Mouse (Mus musculus): ENCODE results near the gene C730034F03Rik. TPM values are rescaled to one million over a fixed set of nuclear protein-coding genes. Genes with fewer than 3 reads are reported as not detected.

C730034F03Rik gene
- total RNA-seq, 4 experiments from 2014 or later: 1.4 to 4.1 (median 2.0) TPM

DNA sequence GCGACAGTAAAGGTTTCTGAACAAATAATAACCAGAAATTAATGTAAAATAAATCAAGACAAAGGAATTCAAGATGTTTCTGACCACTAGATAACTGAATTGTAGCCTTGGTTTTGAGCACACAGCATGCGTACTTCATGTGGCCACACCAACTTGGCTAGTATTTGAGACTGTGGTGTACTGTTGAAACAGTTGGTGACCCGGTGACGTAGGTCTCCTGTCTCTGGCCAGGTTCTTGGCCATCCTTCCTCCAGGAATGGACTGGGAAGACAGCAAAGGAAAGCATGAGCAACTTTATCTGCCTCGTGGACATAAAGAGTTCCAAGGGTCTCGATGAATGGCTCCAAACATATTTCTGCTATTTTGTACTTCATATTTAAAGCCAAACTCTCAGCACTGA lies 2.4 kb downstream of the C730034F03Rik start:
- DNase-seq (ENCODE audit: low spot score): no peak

GRCm38 (mm10) chr15:89432946-89433345 lies 3.6 kb downstream of the C730034F03Rik start:
- DNase-seq (ENCODE audit: low spot score): no peak

DNA sequence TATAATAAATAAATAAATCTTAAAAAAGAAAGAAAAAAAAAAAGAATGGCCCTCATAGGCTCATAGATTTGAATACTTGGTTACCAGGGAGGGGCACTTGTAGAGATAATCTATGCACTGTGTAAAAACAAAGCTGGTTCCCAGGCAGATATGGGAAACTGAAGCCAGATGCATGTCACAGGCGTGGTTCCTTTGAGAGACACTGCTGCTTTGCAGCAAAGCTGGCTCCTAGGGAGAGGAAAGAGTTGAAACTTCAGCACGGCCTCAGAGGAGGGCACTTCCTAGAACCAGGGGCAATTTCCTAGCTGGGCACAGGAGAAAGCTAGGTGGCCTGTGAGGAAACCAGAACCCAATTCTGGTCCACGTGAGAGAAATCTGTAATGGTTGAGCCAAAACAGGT lies 4.7 kb downstream of the C730034F03Rik start:
- no peak for DNase-seq (ENCODE audit: low spot score)

DNA sequence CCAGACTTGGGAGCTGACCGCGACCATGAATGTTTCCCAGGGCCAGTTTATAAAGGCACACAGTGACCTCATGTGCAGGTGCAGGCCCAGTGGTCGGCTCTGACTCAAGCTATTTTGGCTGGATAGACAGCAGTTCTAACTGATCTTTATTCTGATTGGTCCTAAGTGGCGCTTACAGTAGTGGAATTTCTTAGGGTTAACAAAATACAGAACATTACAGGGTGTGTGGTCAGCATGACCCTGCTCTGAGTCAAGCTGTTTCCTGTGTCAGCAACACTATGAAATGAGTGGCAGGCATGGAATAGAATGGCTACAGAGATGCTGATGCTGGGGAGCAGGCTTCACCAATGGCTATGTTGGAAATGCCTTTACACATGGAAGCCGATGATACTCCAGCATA lies 6.5 kb downstream of the C730034F03Rik start:
- no peak for DNase-seq (ENCODE audit: low spot score)

DNA sequence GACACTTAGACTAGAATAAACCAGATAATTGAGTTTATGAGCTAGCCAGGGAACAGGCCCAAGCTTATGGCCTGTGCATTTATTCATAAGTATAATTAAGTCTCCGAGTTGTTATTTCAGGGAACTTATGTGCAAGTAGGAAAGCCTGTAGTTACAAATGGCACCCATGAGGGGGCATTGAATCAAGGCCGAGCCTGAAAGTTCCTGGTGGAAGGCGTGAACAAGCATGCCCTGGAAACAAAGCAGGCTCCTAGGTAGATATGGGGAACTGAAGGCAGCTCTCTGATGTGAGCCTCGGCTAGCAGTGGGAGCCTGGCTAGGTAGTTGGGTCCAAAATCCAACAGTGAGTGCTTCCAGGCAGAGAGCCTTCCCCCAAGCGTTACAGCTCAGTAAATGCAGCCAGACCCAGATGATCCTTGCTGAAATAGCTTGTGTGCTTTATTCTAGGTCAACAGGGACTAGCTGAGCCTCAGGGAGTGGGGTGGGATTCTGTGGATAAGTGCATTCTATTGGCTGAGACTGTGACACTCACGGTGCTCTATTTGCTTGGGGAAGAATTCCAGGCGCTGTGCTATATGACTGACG lies 13.2 kb downstream of the C730034F03Rik start:
- no peak for DNase-seq (ENCODE audit: low spot score)

- peak; percentile 36 for DNase-seq (ENCODE audit: low spot score)
Measured at GRCm38 (mm10) chr15:89452906-89453864, 23.8 kb downstream of the C730034F03Rik start.

DNA sequence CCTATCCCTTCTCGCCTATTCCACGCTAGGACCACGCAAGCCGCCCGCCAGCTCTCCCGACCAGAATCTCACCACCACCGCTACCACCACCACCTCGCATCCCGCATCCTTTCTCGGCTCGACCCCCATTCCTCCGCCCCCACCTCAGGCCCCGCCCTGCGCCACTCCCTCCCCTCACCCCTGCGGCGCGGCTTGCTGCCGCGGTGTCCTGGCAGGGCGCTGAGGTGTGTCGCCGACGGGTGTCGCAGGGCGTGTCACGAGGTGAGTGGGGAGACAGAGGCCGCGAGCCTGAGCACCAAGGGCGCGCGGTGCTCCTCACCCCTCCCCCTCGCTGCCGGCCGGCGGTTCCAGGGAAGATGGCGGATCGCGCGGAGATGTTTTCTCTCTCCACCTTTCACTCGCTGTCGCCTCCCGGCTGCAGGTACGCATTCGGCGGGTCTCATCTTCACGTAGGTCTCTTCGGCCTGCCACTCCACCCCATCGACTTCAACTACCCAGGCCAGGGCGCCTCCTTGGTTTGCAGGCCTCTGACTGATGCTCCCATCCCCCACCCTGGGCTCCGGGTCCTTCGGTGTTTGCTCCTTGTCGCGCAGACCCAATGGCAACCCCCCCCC lies 24.6 kb downstream of the C730034F03Rik start, which contains the start of gene Mapk8ip2:
Gene Mapk8ip2, plus strand, starts transcription at position 49 of the 614 bp plus-strand sequence.
- no peak for DNase-seq (ENCODE audit: low spot score)

- DNase-seq (ENCODE audit: low spot score): no peak
Measured at GRCm38 (mm10) chr15:89454857-89455256, 25.5 kb downstream of the C730034F03Rik start.

DNA sequence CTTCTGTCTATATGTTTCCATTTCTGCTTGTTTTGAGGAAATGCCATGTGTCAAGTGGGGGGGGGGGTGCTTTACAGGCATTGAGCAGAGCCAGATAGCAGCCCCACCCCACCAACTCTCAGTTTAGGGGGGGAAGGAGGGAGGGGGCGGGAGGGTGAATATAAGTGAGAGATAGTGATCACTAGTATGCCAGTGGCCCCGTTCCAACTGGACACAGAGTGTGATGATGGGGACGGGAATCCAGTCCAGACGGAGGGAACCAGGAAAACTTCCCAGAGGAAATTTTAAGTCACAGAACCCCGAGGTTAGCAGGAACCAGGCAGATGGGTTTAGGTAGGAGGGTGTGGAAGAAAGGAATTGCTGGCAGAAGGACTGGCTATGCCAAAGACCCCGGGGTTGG lies 26.3 kb downstream of the C730034F03Rik start:
- DNase-seq (ENCODE audit: low spot score): no peak

DNA sequence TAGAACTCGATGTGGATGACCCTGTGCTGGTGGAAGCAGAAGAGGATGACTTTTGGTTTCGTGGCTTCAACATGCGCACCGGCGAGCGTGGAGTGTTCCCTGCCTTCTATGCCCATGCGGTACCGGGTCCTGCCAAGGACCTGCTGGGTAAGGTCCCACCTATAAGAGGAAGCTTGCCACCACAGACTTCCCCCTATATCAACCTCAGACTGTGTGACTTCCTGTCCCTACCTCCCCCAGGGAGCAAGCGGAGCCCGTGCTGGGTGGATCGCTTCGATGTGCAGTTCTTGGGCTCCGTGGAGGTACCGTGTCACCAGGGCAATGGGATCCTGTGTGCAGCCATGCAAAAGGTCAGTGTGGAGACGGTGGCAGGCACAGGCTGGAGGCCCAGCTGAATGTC lies 29.6 kb downstream of the C730034F03Rik start:
- DNase-seq (ENCODE audit: low spot score): no peak

DNA sequence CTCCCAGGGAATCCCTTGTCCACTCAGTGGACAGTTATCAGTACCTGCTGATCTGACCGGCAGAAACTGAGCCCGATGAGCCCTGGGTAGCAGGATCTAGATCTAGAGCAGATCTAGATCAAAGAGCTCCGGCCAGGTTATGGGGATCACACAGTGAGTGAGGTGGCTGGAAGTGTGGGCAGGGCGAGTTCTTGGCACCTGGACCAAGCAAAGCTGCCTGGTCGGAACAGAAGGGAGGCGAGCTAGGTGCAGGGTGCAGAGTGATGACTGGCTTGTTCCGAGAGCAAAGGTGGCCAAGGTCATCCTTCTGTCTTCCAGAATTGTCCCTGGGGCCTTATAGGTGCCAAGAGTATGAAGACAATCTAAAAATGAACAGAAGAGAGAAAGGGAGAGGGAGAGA lies 30.4 kb downstream of the C730034F03Rik start:
- no peak for DNase-seq (ENCODE audit: low spot score)

GRCm38 (mm10) chr15:89460298-89460697 lies 30.9 kb downstream of the C730034F03Rik start:
- no peak for DNase-seq (ENCODE audit: low spot score)

DNA sequence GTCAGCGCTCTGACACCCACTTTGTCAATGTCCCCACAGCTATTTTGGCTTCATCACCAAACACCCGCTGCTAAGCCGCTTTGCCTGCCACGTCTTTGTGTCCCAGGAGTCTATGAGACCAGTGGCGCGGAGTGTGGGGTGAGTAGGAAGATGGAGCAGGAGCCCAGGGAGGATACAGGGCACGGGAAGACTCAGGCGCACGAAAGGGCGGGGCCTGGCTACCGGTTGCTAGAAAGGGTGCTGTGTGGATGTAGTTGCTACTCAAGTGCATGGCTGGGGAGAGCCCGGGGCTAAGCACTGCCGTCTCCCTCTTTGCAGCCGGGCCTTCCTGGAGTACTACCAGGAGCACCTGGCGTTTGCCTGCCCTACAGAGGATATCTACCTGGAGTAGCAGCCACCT lies 31.9 kb downstream of the C730034F03Rik start:
- DNase-seq (ENCODE audit: low spot score): no peak

- DNase-seq (ENCODE audit: low spot score): no peak
Measured at GRCm38 (mm10) chr15:89462176-89462575, 32.8 kb downstream of the C730034F03Rik start.

GRCm38 (mm10) chr15:89463334-89464235 lies 34.2 kb downstream of the C730034F03Rik start:
- no peak for DNase-seq (ENCODE audit: low spot score)

DNA sequence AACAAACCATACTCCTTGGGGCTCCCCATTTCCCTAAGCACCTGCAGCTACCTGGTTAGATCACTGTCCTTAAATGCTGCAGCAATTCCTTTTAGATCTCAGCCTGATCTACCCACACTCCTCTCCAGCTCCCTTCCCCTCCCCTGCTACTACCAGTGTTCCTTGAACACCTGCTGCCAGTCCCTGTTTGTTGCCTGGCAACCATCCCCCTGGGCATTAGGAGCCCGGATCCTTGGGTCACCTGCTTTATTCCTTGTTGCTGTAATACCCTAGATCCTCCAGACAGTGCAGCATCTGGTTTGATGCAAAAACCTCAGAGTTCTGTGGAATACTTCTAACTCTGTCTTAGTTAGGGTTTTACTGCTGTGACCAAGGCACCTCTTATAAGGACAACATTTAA lies 35.7 kb downstream of the C730034F03Rik start:
- DNase-seq (ENCODE audit: low spot score): no peak

GRCm38 (mm10) chr15:89468577-89468976 lies 39.2 kb downstream of the C730034F03Rik start:
- no peak for DNase-seq (ENCODE audit: low spot score)

DNA sequence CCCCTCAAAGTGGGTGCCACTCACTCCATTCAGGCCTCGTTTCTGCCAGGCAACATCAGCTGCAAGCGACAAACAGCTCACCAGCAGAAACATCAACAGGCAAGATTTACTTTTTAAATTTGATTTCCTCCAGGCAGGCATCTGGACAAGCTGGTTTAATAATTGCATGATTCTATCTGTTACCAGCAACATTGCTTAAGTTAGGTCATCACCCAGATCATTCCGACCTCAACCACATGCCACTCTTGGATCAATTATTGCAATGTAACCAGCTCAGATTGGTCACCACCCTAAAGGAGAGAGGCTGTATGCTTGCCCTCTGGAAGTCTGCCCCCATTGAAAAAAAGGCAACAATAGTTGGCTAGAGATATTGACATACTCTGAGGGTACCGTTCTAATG lies 42.1 kb downstream of the C730034F03Rik start:
- no peak for DNase-seq (ENCODE audit: low spot score)

GRCm38 (mm10) chr15:89473370-89473769 lies 44.0 kb downstream of the C730034F03Rik start:
- DNase-seq (ENCODE audit: low spot score): no peak

GRCm38 (mm10) chr15:89473921-89474320 lies 44.5 kb downstream of the C730034F03Rik start:
- DNase-seq (ENCODE audit: low spot score): no peak

- DNase-seq (ENCODE audit: low spot score): no peak
Measured at GRCm38 (mm10) chr15:89474596-89475292, 45.4 kb downstream of the C730034F03Rik start.
